Mouse (Mus musculus): ENCODE data around the gene Gpsm3. TPM values are rescaled to one million over a fixed set of nuclear protein-coding genes. Genes with fewer than 3 reads are reported as not detected.
A peak's percentile ranks its signal among the peaks of the same experiment; 100 is the strongest.

Gene Gpsm3
- polyA plus RNA-seq, 1 experiment from 2014 or later: 167 TPM

DNA sequence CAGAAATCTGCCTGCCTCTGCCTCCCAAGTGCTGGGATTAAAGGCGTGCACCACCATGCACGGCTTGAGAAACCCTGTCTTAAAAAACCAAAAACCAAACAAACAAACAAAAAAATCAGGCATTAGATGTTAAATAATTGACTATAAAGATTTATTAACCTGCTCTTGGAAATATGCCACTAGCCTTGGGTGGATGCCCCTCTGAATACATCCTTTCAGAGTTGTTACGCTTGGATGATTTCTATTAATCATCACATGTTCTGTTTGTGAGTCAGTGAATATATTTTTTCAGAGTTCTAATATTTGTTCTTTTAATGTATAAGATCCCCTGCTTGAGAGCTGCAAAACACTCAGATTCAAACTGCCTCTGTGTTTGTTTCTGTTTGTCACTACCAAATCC is 35.4 kb downstream of the Gpsm3 start:
- Histone ChIP-seq H3K27ac (no peak overlapping the region), H3K4me3 (ENCODE audit: inconsistent target) (no peak overlapping the region), H3K36me3 (ENCODE audit: inconsistent target) (peaks cover 37% of the 10 kb centered on the region), H3K79me2 (ENCODE audit: inconsistent target) (peaks cover 17% of the 10 kb centered on the region; the same call in 1 of the 2 replicates)
- WGBS (ENCODE audit: missing documents): 93% methylated on average over 3 of the region's 3 CpGs

DNA sequence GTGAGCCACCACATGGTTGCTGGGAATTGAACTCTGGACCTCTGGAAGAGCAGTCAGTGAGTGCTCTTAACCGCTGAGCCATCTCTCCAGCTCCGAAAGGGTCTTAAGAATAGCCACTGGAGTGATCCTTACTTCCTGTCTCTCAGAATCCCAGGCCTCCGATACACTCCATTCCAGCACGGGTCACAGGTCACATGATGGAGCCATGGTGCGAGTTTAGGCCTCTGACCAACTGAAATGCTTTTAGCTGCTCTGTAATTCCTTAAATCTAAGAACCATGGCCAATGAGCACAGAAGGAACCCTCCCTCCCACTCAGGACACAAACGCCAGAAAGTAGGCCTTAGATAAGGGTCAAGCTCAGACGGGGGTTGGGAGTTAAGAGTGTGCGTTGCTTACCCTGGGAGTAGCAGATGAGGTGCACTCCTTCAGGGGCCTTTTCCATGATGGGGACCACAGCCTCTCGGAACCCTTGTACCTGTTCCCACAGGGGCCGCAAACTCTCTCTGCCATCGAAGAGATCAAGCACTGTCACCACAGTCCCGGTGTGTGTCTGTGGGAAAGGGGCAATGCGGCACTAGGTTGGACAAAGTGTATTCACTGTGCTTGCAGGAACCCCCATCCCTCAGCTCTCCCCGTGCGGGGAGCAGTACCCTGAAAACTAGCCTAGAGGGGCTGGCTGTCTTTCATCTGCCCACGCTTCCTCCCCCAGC is 36.6 kb downstream of the Gpsm3 start:
- 76% methylated on average over 16 of the region's 16 CpGs for WGBS (ENCODE audit: missing documents)
- Histone ChIP-seq H3K79me2 (ENCODE audit: inconsistent target) (peaks cover 17% of the 10 kb centered on the region; the same call in 1 of the 2 replicates), H3K27ac (no peak overlapping the region), H3K4me3 (ENCODE audit: inconsistent target) (peak overlapping the region; percentile 80), H3K36me3 (ENCODE audit: inconsistent target) (peaks cover 32% of the 10 kb centered on the region)

DNA sequence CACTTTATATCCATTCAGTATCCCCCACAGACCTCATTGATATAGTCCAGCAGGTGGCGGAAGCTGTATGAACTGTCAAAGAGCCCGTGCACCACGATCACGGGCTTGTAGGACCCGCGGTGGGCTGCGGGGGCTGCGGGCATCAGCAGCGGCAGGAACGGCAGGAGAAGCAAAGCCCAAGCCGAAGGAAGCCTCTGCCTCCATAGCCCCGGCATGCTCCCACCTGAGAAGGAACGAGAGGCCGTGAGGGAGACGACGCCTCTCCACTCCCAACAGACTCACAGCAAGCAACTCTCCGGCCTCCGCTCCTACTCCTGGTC is 37.1 kb downstream of the Gpsm3 start:
- Histone ChIP-seq H3K4me3 (ENCODE audit: inconsistent target) (peak overlapping the region; percentile 80), H3K27ac (peak overlapping the region; percentile 55), H3K36me3 (ENCODE audit: inconsistent target) (peaks cover 28% of the 10 kb centered on the region), H3K79me2 (ENCODE audit: inconsistent target) (peaks cover 17% of the 10 kb centered on the region; the same call in 1 of the 2 replicates)
- WGBS (ENCODE audit: missing documents): under 1% methylated on average over 18 of the region's 18 CpGs

DNA sequence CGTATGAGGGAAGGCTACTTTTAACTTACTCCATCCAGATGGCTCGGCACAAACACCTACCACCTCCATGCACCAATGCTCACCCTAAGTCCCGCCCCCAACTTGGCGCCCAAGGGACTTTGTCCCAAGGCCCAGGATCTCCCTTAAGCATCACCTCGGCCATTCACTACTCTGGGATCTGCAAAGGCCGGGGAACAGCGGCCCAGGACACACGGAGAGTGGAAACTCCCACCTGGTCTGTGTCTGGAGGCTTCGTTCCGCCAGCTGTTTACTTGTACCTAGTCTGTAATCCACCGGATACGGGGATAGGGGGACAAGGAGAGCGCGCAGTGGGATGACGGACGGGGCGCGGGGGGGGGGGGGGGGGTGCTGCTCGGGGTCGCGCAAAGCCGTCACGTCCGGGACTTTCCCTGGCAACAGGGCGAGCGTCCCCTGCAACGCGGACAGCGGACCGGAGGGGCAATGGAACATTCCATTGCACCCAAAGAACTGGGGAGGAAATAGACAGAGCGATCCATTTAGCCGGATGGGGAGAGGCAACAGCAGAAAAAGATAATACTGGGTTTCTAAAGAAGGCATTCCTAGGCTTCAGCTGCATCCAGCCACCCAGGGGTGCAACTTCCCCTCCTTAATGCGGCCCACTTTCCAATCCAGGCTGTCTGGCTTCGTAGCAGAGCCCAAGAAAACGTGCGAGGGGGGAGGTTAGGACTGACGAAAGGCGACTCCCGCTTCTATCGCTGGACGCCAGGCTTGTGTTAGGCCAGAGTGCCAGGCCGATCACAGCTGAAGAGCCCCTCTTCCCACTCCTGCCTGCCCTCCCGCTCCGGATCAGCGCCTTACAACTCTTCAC is 37.7 kb downstream of the Gpsm3 start:
- H3K27ac ChIP-seq: peak overlapping the region; percentile 92
- peaks cover 17% of the 10 kb centered on the region; the same call in 1 of the 2 replicates for H3K79me2 ChIP-seq (ENCODE audit: inconsistent target)
- 3% methylated on average over 44 of the region's 45 CpGs for WGBS (ENCODE audit: missing documents)
- H3K4me3 ChIP-seq (ENCODE audit: inconsistent target): peak overlapping the region; percentile 80
- peaks cover 23% of the 10 kb centered on the region for H3K36me3 ChIP-seq (ENCODE audit: inconsistent target)

DNA sequence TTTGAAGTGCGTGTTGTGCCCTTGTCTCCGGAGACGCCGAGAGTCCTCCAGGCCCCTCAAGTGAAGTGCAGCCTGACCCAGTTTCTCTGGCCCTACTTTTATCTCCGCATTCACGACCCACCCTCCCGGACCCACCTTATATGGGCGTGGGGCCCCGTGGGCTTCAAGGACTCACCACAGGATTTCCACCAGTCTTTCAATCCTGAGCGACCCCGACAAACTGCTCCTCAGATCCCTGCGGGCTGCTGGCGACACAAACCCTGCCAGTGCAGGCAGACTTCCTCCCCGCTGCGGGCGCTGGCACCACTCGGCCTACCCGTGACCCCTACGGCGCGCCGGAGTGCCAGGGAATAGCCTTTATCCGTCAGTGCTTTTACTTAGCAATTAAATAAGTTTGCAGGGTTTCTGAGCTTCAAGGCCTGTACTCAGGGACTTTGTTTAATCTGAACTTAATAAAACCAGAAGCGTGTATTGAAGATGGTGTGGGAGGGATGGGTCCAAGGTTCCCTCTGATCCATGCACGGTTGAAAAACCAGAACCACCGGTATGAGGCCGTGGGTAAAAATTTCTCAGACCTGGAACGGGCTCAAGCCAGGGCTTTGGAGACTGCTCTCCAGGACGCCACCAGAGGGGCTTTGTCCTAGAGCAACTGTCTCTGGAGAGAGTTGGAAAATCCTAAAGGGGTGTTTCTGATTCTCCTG is 38.5 kb downstream of the Gpsm3 start, which contains the start of gene Ppt2:
Ppt2 (minus strand) TSS at position 568 of the 701 bp plus-strand sequence.
- H3K27ac ChIP-seq: peak within 1 kb of the TSS; percentile 92
- peak within 1 kb of the TSS; percentile 80 for H3K4me3 ChIP-seq (ENCODE audit: inconsistent target)
- H3K36me3 ChIP-seq (ENCODE audit: inconsistent target): peaks cover 15% of the 10 kb centered on the region; the same call in 1 of the 2 replicates
- H3K79me2 ChIP-seq (ENCODE audit: inconsistent target): peaks cover 17% of the 10 kb centered on the region; the same call in 1 of the 2 replicates
- WGBS (ENCODE audit: missing documents): 5% methylated on average over 29 of the region's 29 CpGs

DNA sequence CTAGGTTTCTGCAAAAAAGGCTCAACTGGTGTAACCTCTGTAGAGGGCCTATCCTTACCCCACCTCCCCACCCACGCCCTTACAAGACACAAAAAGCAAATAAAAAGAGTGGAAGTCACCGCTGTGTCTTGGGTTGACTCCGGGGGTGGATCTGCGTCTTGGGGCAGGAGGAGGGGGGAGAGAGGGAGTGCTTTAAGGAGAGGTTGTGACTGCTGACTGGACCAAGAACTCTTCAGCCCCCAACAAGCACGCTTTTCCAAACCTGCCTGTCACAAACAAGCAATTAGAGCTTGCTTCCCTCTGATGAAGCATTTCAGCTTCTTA is 39.0 kb downstream of the Gpsm3 start:
- Histone ChIP-seq H3K27ac (peak overlapping the region; percentile 92; the same call in 1 of the 2 replicates), H3K36me3 (ENCODE audit: inconsistent target) (peaks cover 12% of the 10 kb centered on the region; the same call in 1 of the 2 replicates), H3K79me2 (ENCODE audit: inconsistent target) (peaks cover 17% of the 10 kb centered on the region; the same call in 1 of the 2 replicates), H3K4me3 (ENCODE audit: inconsistent target) (peak overlapping the region; percentile 80; the same call in 1 of the 2 replicates)
- WGBS (ENCODE audit: missing documents): 76% methylated on average over 5 of the region's 5 CpGs

DNA sequence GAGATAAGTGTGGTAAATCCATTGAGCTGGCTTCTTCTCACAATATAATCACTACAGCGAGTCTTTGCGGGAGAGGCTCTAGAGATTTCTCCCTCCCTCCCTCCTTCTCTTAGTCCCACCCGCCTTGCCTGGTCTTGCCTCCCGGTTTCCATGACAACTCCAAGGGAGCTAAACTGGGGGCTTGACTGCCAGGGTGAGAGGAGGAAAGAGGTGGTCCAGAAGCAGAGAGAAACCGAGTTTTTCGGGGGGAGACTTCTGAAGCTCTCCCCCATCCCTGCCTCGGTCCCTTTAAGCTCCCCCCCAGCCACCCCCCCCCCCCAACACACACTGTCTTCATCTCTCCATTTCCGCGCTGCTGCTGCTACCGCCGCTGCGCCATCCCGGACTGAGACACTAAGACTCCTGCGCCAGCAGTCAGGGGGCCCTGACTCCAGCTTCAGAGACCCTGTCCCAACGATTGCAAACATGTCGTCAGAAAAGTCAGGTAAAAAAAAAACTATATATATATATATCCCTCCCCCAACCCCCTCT is 39.7 kb downstream of the Gpsm3 start, which contains the start of gene Prrt1:
Prrt1 (plus strand) TSS at position 313 of the 531 bp plus-strand sequence.
- peaks cover 17% of the 10 kb centered on the region; the same call in 1 of the 2 replicates for H3K79me2 ChIP-seq (ENCODE audit: inconsistent target)
- WGBS (ENCODE audit: missing documents): 82% methylated on average over 8 of the region's 16 CpGs
- H3K36me3 ChIP-seq (ENCODE audit: inconsistent target): peaks cover 7% of the 10 kb centered on the region; the same call in 1 of the 2 replicates
- peak within 1 kb of the TSS; percentile 80; the same call in 1 of the 2 replicates for H3K4me3 ChIP-seq (ENCODE audit: inconsistent target)
- H3K27ac ChIP-seq: peak within 1 kb of the TSS; percentile 92

DNA sequence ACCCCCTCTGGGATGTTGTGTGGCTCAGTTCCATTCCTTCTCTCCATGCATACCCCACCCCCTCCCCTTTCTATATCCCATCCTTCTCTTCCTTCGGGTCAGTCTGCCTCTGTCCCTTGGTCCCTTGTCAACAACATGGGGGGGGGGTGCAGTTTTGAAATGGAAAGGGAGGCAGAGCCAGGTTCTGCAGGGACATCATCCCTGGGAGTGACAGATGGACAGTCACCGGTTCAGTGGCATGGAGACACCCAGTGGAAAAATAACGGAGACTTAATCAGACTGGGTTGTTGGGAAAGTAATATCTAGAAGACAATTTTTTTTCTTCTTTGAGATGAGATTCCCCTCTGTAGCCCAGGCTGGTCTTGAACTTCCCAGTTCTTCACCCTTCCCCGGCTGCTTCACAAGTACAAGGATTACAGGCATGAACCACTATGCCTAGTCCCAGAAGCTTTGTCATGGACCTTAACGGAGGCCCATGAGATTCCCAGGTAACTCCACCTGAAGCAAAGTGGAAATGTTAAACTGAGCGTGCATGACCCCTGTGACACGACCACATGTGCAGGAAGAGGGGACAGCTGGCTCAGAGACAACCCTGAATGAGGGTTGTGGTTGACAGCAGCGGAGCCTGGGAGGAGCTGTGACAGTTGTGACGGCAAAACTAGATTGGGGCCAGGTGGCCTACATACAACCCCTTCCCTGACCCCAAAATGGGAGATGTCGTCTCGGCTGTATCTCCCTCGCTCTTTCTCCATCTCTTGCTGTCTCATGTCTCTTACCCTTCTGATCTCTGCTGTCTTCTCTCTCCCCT is 40.4 kb downstream of the Gpsm3 start:
- H3K36me3 ChIP-seq (ENCODE audit: inconsistent target): peaks cover 6% of the 10 kb centered on the region; the same call in 1 of the 2 replicates
- H3K27ac ChIP-seq: no peak overlapping the region
- H3K4me3 ChIP-seq (ENCODE audit: inconsistent target): no peak overlapping the region
- peaks cover 17% of the 10 kb centered on the region; the same call in 1 of the 2 replicates for H3K79me2 ChIP-seq (ENCODE audit: inconsistent target)
- 56% methylated on average over 12 of the region's 12 CpGs for WGBS (ENCODE audit: missing documents)

DNA sequence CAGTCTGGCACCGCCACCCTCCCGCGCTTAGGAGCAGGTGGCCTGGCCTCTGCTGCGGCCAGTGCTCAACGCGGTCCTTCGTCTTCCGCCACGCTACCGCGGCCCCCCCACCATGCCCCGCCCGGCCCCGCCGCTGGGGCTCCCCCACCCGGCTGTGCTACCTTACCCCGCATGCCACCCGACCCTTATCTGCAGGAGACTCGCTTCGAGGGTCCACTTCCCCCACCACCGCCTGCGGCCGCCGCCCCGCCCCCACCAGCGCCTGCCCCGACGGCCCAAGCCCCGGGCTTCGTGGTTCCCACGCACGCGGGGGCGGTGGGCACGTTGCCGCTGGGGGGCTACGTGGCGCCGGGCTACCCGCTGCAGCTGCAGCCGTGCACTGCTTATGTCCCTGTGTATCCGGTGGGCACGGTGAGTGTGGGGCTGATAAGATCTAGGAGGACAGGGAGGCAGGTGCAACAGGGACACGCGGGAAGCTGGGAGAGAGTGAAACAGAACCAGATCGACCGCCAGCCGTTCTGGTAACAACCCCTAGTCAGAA is 41.2 kb downstream of the Gpsm3 start:
- Histone ChIP-seq H3K36me3 (ENCODE audit: inconsistent target) (no peaks in the 10 kb centered on the region), H3K79me2 (ENCODE audit: inconsistent target) (peaks cover 9% of the 10 kb centered on the region; the same call in 1 of the 2 replicates), H3K27ac (no peak overlapping the region), H3K4me3 (ENCODE audit: inconsistent target) (no peak overlapping the region)
- 23% methylated on average over 28 of the region's 48 CpGs for WGBS (ENCODE audit: missing documents)

DNA sequence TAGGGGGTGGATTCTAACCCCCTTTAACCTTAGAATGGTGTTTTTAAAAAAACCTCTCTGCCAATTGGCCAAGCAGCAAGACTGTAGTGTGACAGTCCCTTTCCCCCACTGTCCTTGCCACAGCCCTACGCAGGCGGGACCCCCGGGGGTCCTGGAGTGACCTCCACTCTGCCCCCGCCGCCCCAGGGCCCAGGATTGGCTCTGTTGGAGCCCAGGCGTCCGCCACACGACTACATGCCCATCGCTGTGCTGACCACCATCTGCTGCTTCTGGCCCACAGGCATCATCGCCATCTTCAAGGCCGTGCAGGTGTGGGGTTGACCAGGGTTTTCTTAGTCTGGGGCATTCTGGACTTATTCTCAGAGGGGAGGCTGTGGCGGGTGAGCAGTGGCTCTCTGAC is 42.0 kb downstream of the Gpsm3 start:
- H3K27ac ChIP-seq: peak overlapping the region; percentile 89
- WGBS (ENCODE audit: missing documents): 26% methylated on average over 12 of the region's 12 CpGs

DNA sequence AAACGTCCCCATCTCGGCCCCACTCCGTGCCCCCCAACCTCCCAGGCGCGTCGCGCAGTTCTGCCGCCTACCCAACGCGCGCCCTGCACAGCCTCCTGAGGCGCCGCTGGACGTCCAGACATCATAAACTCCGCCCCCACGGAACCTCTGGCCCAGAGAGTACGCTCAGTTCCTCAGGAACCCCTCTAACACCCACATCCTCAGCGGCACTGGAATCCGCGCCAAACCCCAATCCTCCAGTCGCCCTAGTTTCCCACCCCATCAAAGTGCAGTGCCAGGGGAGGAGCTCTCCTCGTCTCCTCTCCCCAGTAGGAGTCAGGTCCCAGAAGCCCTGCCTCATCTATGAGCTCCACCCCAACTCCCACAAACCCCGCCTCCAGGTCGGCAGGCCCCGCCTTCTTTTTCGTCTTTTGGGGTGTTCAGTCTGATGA is 42.7 kb downstream of the Gpsm3 start:
- peak overlapping the region; percentile 89 for H3K27ac ChIP-seq
- WGBS (ENCODE audit: missing documents): 1% methylated on average over 15 of the region's 26 CpGs
- no peaks in the 10 kb centered on the region for H3K36me3 ChIP-seq (ENCODE audit: inconsistent target)
- no peaks in the 10 kb centered on the region; the same call in 1 of the 2 replicates for H3K79me2 ChIP-seq (ENCODE audit: inconsistent target)
- peak overlapping the region; percentile 20; the same call in 1 of the 2 replicates for H3K4me3 ChIP-seq (ENCODE audit: inconsistent target)

More for the DNA sequence above, 42.0 kb downstream of the Gpsm3 start:
- H3K4me3 ChIP-seq (ENCODE audit: inconsistent target): peak overlapping the region; percentile 20; the same call in 1 of the 2 replicates
- H3K36me3 ChIP-seq (ENCODE audit: inconsistent target): no peaks in the 10 kb centered on the region
- peaks cover 1% of the 10 kb centered on the region; the same call in 1 of the 2 replicates for H3K79me2 ChIP-seq (ENCODE audit: inconsistent target)

DNA sequence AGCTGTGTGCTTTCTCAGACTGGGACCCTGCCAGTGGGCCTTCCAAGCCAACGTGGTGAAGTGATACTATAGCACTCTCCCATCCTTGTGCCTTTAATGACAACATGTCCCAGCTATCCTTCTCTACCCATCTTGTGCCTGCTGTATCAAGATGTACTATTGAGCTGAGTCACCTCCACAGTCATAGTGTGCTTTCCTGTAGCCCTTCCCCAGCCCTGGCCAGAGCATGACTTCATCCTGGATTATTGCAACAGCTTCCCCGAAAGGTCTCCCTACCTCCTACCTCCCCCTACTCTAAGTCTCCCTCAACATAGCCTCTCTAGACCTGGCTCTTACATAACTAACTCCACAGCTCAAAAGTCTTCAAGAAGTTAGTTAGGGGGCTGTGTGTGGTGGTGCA is 46.1 kb downstream of the Gpsm3 start:
- no peak overlapping the region for H3K4me3 ChIP-seq (ENCODE audit: inconsistent target)
- no peaks in the 10 kb centered on the region; the same call in 1 of the 2 replicates for H3K79me2 ChIP-seq (ENCODE audit: inconsistent target)
- no peaks in the 10 kb centered on the region for H3K36me3 ChIP-seq (ENCODE audit: inconsistent target)
- no peak overlapping the region for H3K27ac ChIP-seq
- WGBS (ENCODE audit: missing documents): 28% methylated on average over 2 of the region's 2 CpGs

DNA sequence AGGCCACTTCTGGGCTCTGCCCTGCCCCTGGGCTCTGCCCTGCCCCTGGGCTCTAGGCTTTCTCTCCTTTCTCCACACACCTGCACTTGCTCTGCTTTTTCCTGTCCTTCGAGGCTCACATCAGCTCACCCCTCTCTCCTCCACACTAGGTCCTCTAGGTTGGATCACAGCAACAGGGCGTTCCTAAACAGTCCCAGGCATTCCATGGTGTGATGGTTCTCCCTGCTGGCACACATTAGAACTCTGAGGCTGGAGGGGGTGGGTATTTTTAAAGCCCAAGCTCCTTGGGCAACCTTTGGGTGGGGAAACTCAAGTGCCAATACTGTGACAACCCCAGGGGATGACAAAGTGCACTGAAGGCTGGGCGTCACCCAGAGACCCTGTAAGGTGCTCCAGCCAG is 47.9 kb downstream of the Gpsm3 start:
- Histone ChIP-seq H3K27ac (peak overlapping the region; percentile 90), H3K36me3 (ENCODE audit: inconsistent target) (no peaks in the 10 kb centered on the region), H3K79me2 (ENCODE audit: inconsistent target) (no peaks in the 10 kb centered on the region; the same call in 1 of the 2 replicates), H3K4me3 (ENCODE audit: inconsistent target) (no peak overlapping the region)
- WGBS (ENCODE audit: missing documents): 89% methylated on average over 2 of the region's 3 CpGs
